Mouse (Mus musculus): ENCODE measurements around the gene Usp20. TPM values are rescaled to one million over a fixed set of nuclear protein-coding genes. Genes with fewer than 3 reads are reported as not detected.

The Usp20 gene
- total and polyA plus RNA-seq, 2 experiments from 2014 or later, result 31.9 to 37.9 TPM

GRCm38 (mm10) chr2:30942603-30943011, 39.5 kb upstream of the Usp20 start:
- 27% methylated on average over 16 of the region's 16 CpGs for WGBS
- Histone ChIP-seq H3K4me2 (ENCODE audit: low read depth) (peak overlapping the region; percentile 46), H3K4me3 (ENCODE audit: low read depth, low read length) (peak overlapping the region; percentile 29), H3K9me3 (ENCODE audit: low read length) (no peaks in the 10 kb centered on the region), H3K36me3 (ENCODE audit: insufficient read depth) (no peaks in the 10 kb centered on the region), H3K4me1 (ENCODE audit: insufficient read depth) (no peaks in the 10 kb centered on the region), H3K27ac (ENCODE audit: low read depth, low read length) (no peak overlapping the region), H3K9ac (0 out of 2 replicates have a peak overlapping the region, but pooled peaks have one; percentile 18), H3K27me3 (ENCODE audit: insufficient read depth, low read length) (no peaks in the 10 kb centered on the region)
- ATAC-seq (peak; percentile 76), DNase-seq (peak; percentile 82)
- TF ChIP-seq CTCF (IDR thresholded peaks at IDR 0.05; ENCODE audit: low read depth), result peak; percentile 93

- Histone ChIP-seq H3K4me1 (ENCODE audit: insufficient read depth) (peaks cover 14% of the 10 kb centered on the region), H3K9me3 (ENCODE audit: low read length) (no peaks in the 10 kb centered on the region), H3K4me3 (ENCODE audit: low read depth, low read length) (peak overlapping the region; percentile 86), H3K4me2 (ENCODE audit: low read depth) (peak overlapping the region; percentile 74), H3K9ac (peak overlapping the region; percentile 83; the same call in 1 of the 2 replicates), H3K27ac (ENCODE audit: low read depth, low read length) (peak overlapping the region; percentile 84), H3K36me3 (ENCODE audit: insufficient read depth) (peaks cover 22% of the 10 kb centered on the region), H3K27me3 (ENCODE audit: insufficient read depth, low read length) (no peaks in the 10 kb centered on the region)
- ATAC-seq (no peak), DNase-seq (no peak)
- no peak for TF ChIP-seq CTCF (IDR thresholded peaks at IDR 0.05; ENCODE audit: low read depth)
- 29% methylated on average over 5 of the region's 5 CpGs for WGBS
Measured at GRCm38 (mm10) chr2:30952457-30952823, 29.6 kb upstream of the Usp20 start.

DNA sequence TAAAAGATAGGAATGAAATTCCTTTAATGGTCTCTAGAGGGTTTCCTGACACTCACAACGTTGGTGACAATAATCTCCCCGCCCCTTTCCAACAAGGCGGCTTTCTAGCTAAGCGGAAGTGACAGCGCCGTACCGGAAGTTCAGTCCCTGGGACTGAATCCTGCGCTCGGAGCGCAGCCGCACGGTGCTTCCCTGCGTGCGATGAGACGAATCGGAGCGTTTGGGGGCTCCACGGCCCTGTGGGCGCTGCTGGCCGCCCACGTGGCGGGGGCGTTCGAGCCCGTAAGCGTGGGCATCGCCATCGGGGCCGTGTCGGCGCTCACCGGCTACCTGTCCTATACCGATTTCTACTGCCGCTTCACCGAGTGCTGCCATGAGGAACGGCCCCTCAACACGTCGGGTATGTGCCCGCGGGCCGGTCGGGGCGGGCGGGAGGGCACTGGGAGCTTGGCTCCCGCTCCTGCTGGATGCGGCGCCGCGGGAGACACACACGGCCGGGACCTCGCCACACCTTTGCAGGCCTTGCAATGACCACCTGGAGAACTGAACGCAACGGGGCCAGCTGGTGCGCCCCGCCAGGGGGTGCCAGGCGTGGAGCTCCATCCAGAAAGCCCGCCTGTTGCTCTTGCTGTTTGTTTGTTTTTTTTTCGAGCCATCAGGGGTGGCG, 29.1 kb upstream of the Usp20 start, which contains the start of gene Tor1b:
Tor1b (plus strand) TSS at position 136 of the 667 bp plus-strand sequence.
- Histone ChIP-seq H3K4me1 (ENCODE audit: insufficient read depth) (peaks cover 14% of the 10 kb centered on the region), H3K9me3 (ENCODE audit: low read length) (no peaks in the 10 kb centered on the region), H3K27ac (ENCODE audit: low read depth, low read length) (peak within 1 kb of the TSS; percentile 84), H3K36me3 (ENCODE audit: insufficient read depth) (peaks cover 27% of the 10 kb centered on the region), H3K4me3 (ENCODE audit: low read depth, low read length) (peak within 1 kb of the TSS; percentile 86), H3K4me2 (ENCODE audit: low read depth) (peak within 1 kb of the TSS; percentile 74), H3K9ac (peak within 1 kb of the TSS; percentile 83), H3K27me3 (ENCODE audit: insufficient read depth, low read length) (no peaks in the 10 kb centered on the region)
- WGBS, result under 1% methylated on average over 57 of the region's 60 CpGs
- DNase-seq, result peak; percentile 95
- peak; percentile 99 for ATAC-seq
- TF ChIP-seq CTCF (IDR thresholded peaks at IDR 0.05; ENCODE audit: low read depth), result peak; percentile 59

- Histone ChIP-seq H3K4me3 (ENCODE audit: low read depth, low read length) (no peak overlapping the region), H3K4me1 (ENCODE audit: insufficient read depth) (peaks cover 14% of the 10 kb centered on the region), H3K27ac (ENCODE audit: low read depth, low read length) (no peak overlapping the region), H3K36me3 (ENCODE audit: insufficient read depth) (peaks cover 46% of the 10 kb centered on the region), H3K9ac (no peak overlapping the region), H3K4me2 (ENCODE audit: low read depth) (peak overlapping the region; percentile 74; the same call in 1 of the 2 replicates), H3K9me3 (ENCODE audit: low read length) (no peaks in the 10 kb centered on the region), H3K27me3 (ENCODE audit: insufficient read depth, low read length) (no peaks in the 10 kb centered on the region)
- DNase-seq (no peak), ATAC-seq (no peak)
- TF ChIP-seq CTCF (IDR thresholded peaks at IDR 0.05; ENCODE audit: low read depth), result no peak
- 80% methylated on average over 6 of the region's 6 CpGs for WGBS
Measured at GRCm38 (mm10) chr2:30954797-30955196, 27.3 kb upstream of the Usp20 start.

GRCm38 (mm10) chr2:30957511-30957910, 24.6 kb upstream of the Usp20 start:
- no peak overlapping the region for H3K4me2 ChIP-seq (ENCODE audit: low read depth)
- H3K9me3 ChIP-seq (ENCODE audit: low read length), result no peaks in the 10 kb centered on the region
- H3K4me3 ChIP-seq (ENCODE audit: low read depth, low read length), result no peak overlapping the region
- H3K4me1 ChIP-seq (ENCODE audit: insufficient read depth), result peaks cover 14% of the 10 kb centered on the region
- no peaks in the 10 kb centered on the region for H3K27me3 ChIP-seq (ENCODE audit: insufficient read depth, low read length)
- peaks cover 70% of the 10 kb centered on the region for H3K36me3 ChIP-seq (ENCODE audit: insufficient read depth)
- 97% methylated on average over 4 of the region's 4 CpGs for WGBS
- DNase-seq (no peak), ATAC-seq (no peak)
- no peak for TF ChIP-seq CTCF (IDR thresholded peaks at IDR 0.05; ENCODE audit: low read depth)
- no peak overlapping the region for H3K9ac ChIP-seq
- H3K27ac ChIP-seq (ENCODE audit: low read depth, low read length), result no peak overlapping the region

DNA sequence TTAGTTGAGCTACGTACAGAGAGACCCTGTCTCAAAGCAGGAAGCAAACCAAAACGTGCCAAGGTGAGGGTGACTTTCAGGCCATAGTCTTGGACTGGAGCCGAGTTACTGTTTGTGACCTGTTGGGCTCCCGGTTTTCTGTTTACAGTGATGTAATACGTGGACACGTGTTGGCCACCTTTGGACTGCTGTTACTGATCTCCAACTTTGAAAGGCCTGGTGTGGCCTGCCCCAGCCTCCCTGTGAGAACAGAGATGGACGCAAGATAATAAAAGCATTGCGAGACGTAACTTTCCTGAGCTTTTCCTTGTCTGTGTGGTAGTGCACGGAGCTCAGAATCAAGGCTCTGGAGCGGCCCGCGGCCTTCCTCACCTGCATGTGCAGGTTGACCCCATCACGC, 23.4 kb upstream of the Usp20 start:
- no peak overlapping the region for H3K4me2 ChIP-seq (ENCODE audit: low read depth)
- H3K4me1 ChIP-seq (ENCODE audit: insufficient read depth), result peaks cover 11% of the 10 kb centered on the region
- no peaks in the 10 kb centered on the region for H3K27me3 ChIP-seq (ENCODE audit: insufficient read depth, low read length)
- H3K9ac ChIP-seq, result no peak overlapping the region
- no peak for TF ChIP-seq CTCF (IDR thresholded peaks at IDR 0.05; ENCODE audit: low read depth)
- no peak overlapping the region for H3K4me3 ChIP-seq (ENCODE audit: low read depth, low read length)
- ATAC-seq, result no peak
- peaks cover 83% of the 10 kb centered on the region for H3K36me3 ChIP-seq (ENCODE audit: insufficient read depth)
- 90% methylated on average over 14 of the region's 14 CpGs for WGBS
- DNase-seq, result no peak
- H3K27ac ChIP-seq (ENCODE audit: low read depth, low read length), result no peak overlapping the region
- H3K9me3 ChIP-seq (ENCODE audit: low read length), result no peaks in the 10 kb centered on the region

GRCm38 (mm10) chr2:30959856-30960255, 22.2 kb upstream of the Usp20 start:
- Histone ChIP-seq H3K27me3 (ENCODE audit: insufficient read depth, low read length) (no peaks in the 10 kb centered on the region), H3K4me1 (ENCODE audit: insufficient read depth) (0 out of 2 replicates have a peak, but pooled peaks cover under 1% of the 10 kb centered on the region), H3K9me3 (ENCODE audit: low read length) (no peaks in the 10 kb centered on the region), H3K4me2 (ENCODE audit: low read depth) (no peak overlapping the region), H3K27ac (ENCODE audit: low read depth, low read length) (no peak overlapping the region), H3K4me3 (ENCODE audit: low read depth, low read length) (no peak overlapping the region), H3K36me3 (ENCODE audit: insufficient read depth) (peaks cover 94% of the 10 kb centered on the region), H3K9ac (no peak overlapping the region)
- DNase-seq (no peak), ATAC-seq (no peak)
- TF ChIP-seq CTCF (IDR thresholded peaks at IDR 0.05; ENCODE audit: low read depth), result no peak
- WGBS, result 43% methylated on average over 5 of the region's 5 CpGs
